Mouse (Mus musculus) forebrain, embryonic 14.5 days (tissue): ENCODE measurements around the gene Grm8. TPM values are rescaled to one million over a fixed set of nuclear protein-coding genes. Genes with fewer than 3 reads are reported as not detected.

Source experiments
- ATAC-seq: fragments of 200-750 bp; cut with Nextera tagmentation; 2 replicates; pipeline ENCODE4 v1.8.0; 2017; ENCODE audit warnings: mild to moderate bottlenecking, moderate library complexity
- DNase-seq: peaks from one replicate; pipeline ENCODE4 v3.0.0-alpha.2; 2015; ENCODE audit warnings: low spot score
- H3K27ac ChIP-seq: fragments of 300-500 bp; sonication (generic); 2 replicates; pipeline ENCODE4 v1.5.1; 2014; ENCODE audit warnings: low read depth, mild to moderate bottlenecking, control low read depth, low read length, moderate library complexity
- H3K27me3 ChIP-seq: fragments of 300-500 bp; sonication (generic); replicated peaks from 2 replicates; pipeline ENCODE4 v1.6.1; 2014; ENCODE audit warnings: low read length, control low read depth, mixed read lengths; ENCODE audit not compliant: control insufficient read depth, insufficient read depth
- H3K36me3 ChIP-seq: fragments of 300-500 bp; sonication (generic); 2 replicates; pipeline ENCODE4 v1.6.1; 2014; ENCODE audit warnings: low read length, control low read depth; ENCODE audit not compliant: control insufficient read depth, insufficient read depth
- H3K4me1 ChIP-seq: fragments of 300-500 bp; sonication (generic); 2 replicates; pipeline ENCODE4 v1.6.1; 2014; ENCODE audit warnings: antibody characterized with exemption, low read length, control low read depth; ENCODE audit not compliant: control insufficient read depth, insufficient read depth
- H3K4me2 ChIP-seq: fragments of 300-500 bp; sonication (generic); 2 replicates; pipeline ENCODE4 v1.6.1; 2014; ENCODE audit warnings: mild to moderate bottlenecking, control low read depth, low read length
- H3K4me3 ChIP-seq: fragments of 300-500 bp; sonication (generic); 2 replicates; pipeline ENCODE4 v1.5.1; 2014; ENCODE audit warnings: low read depth, low read length, control low read depth
- H3K9ac ChIP-seq: fragments of 300-500 bp; sonication (generic); 2 replicates; pipeline ENCODE4 v1.6.1; 2014; ENCODE audit warnings: mild to moderate bottlenecking, low read length, control low read depth, moderate library complexity
- H3K9me3 ChIP-seq: fragments of 300-500 bp; sonication (generic); replicated peaks from 2 replicates; pipeline ENCODE4 v1.6.1; 2016; ENCODE audit warnings: low read length, control low read depth, mixed read lengths; ENCODE audit not compliant: control insufficient read depth
- WGBS: fragments of 180-500 bp; shearing (Covaris S2); extraction: QIAGEN DNeasy Blood & Tissue Kit; methylation state at CpG from one replicate; pipeline ENCODE4 v1.1.7; 2014; 5-methylcytosine and 5-hydroxymethylcytosine counted together
- polyA plus RNA-seq: library from polyadenylated mRNA; unstranded; fragments of >200 nt; fragmentation: Nextera tagmentation; extraction: Ambion mirVana; gene quantifications from 2 replicates; pipeline ENCODE4 v1.2.1, GENCODE M21; 2014

Grm8 gene
- 3.0 and 5.1 TPM in 2 replicates for polyA plus RNA-seq

- no peaks in the 10 kb centered on the region for H3K27me3 ChIP-seq
- H3K4me3 ChIP-seq: peak within 1 kb of the TSS; percentile 50
- H3K27ac ChIP-seq: no peak within 1 kb of the TSS
- H3K4me2 ChIP-seq: peak within 1 kb of the TSS; percentile 97
- H3K4me1 ChIP-seq: peaks cover 14% of the 10 kb centered on the region
- DNase-seq (peak; percentile 49), ATAC-seq (peak; percentile 59)
- H3K9me3 ChIP-seq: no peaks in the 10 kb centered on the region
- peak within 1 kb of the TSS; percentile 59 for H3K9ac ChIP-seq
- no peaks in the 10 kb centered on the region for H3K36me3 ChIP-seq
- WGBS: under 1% methylated on average over 42 of the region's 42 CpGs
Measured at GRCm38 (mm10) chr6:28135001-28135401, at the start of gene Grm8. Gene Grm8 (minus strand): TSS chr6:28135178.

- Histone ChIP-seq H3K36me3 (no peaks in the 10 kb centered on the region), H3K9ac (no peak overlapping the region), H3K4me3 (no peak overlapping the region), H3K9me3 (no peaks in the 10 kb centered on the region), H3K4me1 (no peaks in the 10 kb centered on the region), H3K27me3 (no peaks in the 10 kb centered on the region), H3K4me2 (no peak overlapping the region), H3K27ac (no peak overlapping the region)
- DNase-seq (no peak), ATAC-seq (no peak)
- WGBS: 84% methylated on average over 19 of the region's 19 CpGs
Measured at GRCm38 (mm10) chr6:28169851-28170539, 35.0 kb upstream of the Grm8 start.

- ATAC-seq: no peak
- H3K4me2 ChIP-seq: no peak overlapping the region
Measured at GRCm38 (mm10) chr6:28160399-28160798, 25.4 kb upstream of the Grm8 start.

GRCm38 (mm10) chr6:28146445-28146844, 11.5 kb upstream of the Grm8 start:
- 84% methylated on average over 6 of the region's 6 CpGs for WGBS
- no peak overlapping the region for H3K27ac ChIP-seq
- DNase-seq: no peak
- H3K36me3 ChIP-seq: no peaks in the 10 kb centered on the region
- H3K9ac ChIP-seq: no peak overlapping the region
- H3K4me3 ChIP-seq: no peak overlapping the region
- no peaks in the 10 kb centered on the region for H3K4me1 ChIP-seq
- H3K27me3 ChIP-seq: no peaks in the 10 kb centered on the region
- no peak for ATAC-seq
- no peaks in the 10 kb centered on the region for H3K9me3 ChIP-seq
- no peak overlapping the region for H3K4me2 ChIP-seq

More at GRCm38 (mm10) chr6:28160399-28160798, 25.4 kb upstream of the Grm8 start:
- Histone ChIP-seq H3K4me3 (no peak overlapping the region), H3K9ac (no peak overlapping the region), H3K4me1 (no peaks in the 10 kb centered on the region), H3K9me3 (no peaks in the 10 kb centered on the region), H3K27ac (no peak overlapping the region), H3K36me3 (no peaks in the 10 kb centered on the region), H3K27me3 (no peaks in the 10 kb centered on the region)
- no peak for DNase-seq
- WGBS: 80% methylated on average over 5 of the region's 5 CpGs

- ATAC-seq: peak; percentile 63
- Histone ChIP-seq H3K27ac (no peak overlapping the region), H3K9me3 (no peaks in the 10 kb centered on the region), H3K9ac (no peak overlapping the region), H3K4me2 (no peak overlapping the region), H3K4me3 (no peak overlapping the region), H3K36me3 (no peaks in the 10 kb centered on the region), H3K27me3 (no peaks in the 10 kb centered on the region), H3K4me1 (no peaks in the 10 kb centered on the region)
- peak; percentile 46 for DNase-seq
- 5% methylated on average over 2 of the region's 2 CpGs for WGBS
Measured at GRCm38 (mm10) chr6:28142332-28142731, 7.4 kb upstream of the Grm8 start.

GRCm38 (mm10) chr6:28135411-28136233, 644 bp upstream of the Grm8 start:
- Histone ChIP-seq H3K9ac (peak overlapping the region; percentile 59), H3K36me3 (no peaks in the 10 kb centered on the region), H3K4me2 (peak overlapping the region; percentile 97), H3K9me3 (no peaks in the 10 kb centered on the region), H3K27me3 (no peaks in the 10 kb centered on the region), H3K27ac (no peak overlapping the region), H3K4me3 (peak overlapping the region; percentile 50), H3K4me1 (peaks cover 14% of the 10 kb centered on the region)
- under 1% methylated on average over 37 of the region's 37 CpGs for whole genome bisulfite sequencing
- peak; percentile 87 for ATAC-seq
- peak; percentile 92 for DNase-seq

GRCm38 (mm10) chr6:28134251-28134801, 652 bp downstream of the Grm8 start:
- under 1% methylated on average over 20 of the region's 20 CpGs for WGBS
- ATAC-seq: peak; percentile 10
- H3K4me3 ChIP-seq: peak overlapping the region; percentile 50
- peak; percentile 50 for DNase-seq
- H3K27me3 ChIP-seq: no peaks in the 10 kb centered on the region
- no peak overlapping the region for H3K27ac ChIP-seq
- H3K4me2 ChIP-seq: peak overlapping the region; percentile 97
- peaks cover 14% of the 10 kb centered on the region for H3K4me1 ChIP-seq
- peak overlapping the region; percentile 59 for H3K9ac ChIP-seq
- no peaks in the 10 kb centered on the region for H3K9me3 ChIP-seq
- H3K36me3 ChIP-seq: no peaks in the 10 kb centered on the region

GRCm38 (mm10) chr6:28133206-28134063, 1.5 kb downstream of the Grm8 start:
- H3K36me3 ChIP-seq: no peaks in the 10 kb centered on the region
- peak overlapping the region; percentile 59 for H3K9ac ChIP-seq
- peaks cover 14% of the 10 kb centered on the region for H3K4me1 ChIP-seq
- ATAC-seq: 0 out of 2 replicates have a peak, but pooled peaks have one; percentile 8
- H3K27ac ChIP-seq: no peak overlapping the region
- 1% methylated on average over 38 of the region's 38 CpGs for WGBS
- peak; percentile 37 for DNase-seq
- peak overlapping the region; percentile 97 for H3K4me2 ChIP-seq
- H3K4me3 ChIP-seq: peak overlapping the region; percentile 50
- no peaks in the 10 kb centered on the region for H3K27me3 ChIP-seq
- no peaks in the 10 kb centered on the region for H3K9me3 ChIP-seq
